Mouse (Mus musculus) urinary bladder, postnatal 25 days (tissue): Measurements from ENCODE around the gene Pkd1l1.

Experiments
- DNase-seq: peaks from one replicate; pipeline ENCODE4 v3.0.0; 2022; ENCODE audit warnings: low spot score

Gene Pkd1l1

DNA sequence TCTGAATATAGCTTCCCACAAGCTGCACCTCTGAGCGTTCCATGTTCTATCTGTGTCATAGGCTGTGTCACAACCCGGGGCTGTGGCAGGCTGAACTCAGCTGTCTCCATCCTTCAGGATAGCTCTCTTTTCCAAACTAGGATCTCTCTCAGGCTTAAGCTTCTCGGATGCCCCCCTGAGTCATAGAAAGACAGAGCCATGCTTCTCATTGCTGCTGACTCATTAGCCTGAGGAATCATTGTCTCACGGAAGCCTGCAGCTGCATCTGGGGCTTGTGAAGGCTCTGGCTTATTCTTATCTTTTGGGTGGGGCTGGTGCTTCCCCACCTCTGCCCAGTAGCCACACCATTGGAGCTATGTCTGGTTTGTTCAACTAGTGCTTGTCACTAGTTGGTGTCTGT, 151.7 kb downstream of the Pkd1l1 start:
- no peak for DNase-seq

DNA sequence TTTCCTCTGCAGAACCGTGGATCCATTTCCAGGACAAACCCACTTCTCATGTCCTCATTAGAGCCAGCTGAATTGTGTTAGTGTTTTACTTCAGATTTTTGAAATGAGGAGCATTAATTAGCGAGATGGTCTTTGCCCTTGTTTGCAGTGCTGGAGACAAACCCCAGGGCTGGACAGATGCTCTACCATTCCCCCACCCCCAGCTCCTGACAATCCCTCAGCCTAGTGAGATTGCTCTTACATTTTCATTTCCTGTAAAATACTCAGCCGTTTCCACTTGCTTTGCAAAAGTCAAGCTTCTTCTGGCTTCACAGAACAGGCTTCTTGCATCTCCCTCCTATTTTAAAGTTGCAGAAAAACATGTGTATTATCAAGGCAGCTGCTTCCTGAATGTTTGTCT, 155.7 kb downstream of the Pkd1l1 start:
- no peak for DNase-seq

DNA sequence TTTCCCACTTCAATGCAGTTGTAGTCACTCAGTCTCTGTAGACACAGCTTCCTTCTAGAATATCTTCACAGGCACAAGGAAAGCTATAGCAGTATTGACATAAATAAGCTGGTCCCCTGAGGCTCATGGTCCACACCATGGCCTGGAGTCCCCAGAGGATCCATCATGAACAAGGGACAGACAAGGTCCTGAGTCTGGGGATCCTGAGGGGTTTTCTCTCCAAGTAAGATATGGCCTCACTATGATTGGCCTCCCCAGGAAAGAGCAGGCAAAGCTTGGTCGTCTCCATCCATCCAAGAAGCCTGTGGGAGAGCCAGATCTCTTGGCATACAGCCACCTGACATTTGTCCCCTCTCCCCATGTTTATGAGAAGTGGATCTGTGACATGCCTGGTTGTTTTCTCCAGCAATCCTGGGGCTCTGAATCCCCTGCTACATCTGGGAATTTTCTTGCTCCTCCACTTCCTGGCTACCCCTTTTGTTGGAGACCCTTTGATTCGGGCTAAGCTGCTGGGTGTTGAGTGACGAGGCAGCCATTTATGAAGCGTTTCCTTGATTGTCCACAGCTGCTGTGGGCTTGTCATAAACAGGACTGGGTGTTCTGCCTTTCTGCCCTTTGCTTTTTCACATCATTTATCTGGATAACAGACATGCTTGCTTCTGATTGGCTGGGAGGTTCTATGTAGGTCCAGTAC, 158.8 kb downstream of the Pkd1l1 start:
- DNase-seq: no peak

DNA sequence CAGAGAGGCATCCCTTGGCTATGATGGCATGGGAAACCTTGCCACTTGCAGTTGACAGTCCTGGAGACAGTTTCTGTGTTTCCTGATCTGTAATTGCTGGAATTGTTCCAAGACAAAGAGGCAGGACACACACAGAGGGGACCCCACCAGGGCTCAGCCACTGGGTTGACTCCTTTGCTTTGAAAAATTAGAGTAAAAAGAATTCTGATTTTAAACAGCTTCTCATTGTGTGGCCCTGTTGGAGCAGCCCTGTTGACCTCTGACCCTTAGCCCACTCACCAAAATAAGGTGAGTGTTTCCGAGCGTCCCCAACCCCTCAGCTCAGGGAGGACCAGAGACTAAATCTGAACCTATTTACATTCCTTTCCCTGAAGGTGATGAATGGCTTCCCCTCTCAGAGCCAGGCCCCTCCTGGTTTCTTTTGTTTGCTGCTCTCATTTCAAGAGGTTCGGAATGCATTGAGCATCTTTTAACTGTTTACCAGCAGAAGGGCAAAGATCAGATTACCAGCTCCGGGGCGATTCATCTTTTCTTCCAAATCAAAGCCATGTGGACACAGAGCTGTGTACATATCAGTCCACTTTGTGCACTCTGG, 161.5 kb downstream of the Pkd1l1 start:
- no peak for DNase-seq

DNA sequence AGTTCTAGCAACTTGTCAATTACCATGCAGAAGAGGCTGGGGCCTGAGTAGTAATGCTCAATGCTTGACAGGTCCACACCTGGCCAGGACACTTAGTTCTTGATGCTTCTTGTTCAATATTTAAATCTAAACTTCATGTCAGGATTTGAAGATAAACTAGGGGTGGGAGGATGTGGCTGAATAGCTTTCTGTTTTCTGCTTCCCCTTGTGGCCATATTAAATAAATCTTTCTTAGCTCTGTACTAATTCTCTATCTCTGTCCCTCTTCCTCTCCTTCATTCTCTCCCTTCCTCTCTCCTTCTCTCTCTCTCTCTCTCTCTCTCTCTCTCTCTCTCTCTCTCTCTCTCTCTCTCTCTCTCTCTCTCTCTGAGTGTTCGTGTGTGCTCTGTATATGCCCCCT, 163.4 kb downstream of the Pkd1l1 start:
- no peak for DNase-seq

DNA sequence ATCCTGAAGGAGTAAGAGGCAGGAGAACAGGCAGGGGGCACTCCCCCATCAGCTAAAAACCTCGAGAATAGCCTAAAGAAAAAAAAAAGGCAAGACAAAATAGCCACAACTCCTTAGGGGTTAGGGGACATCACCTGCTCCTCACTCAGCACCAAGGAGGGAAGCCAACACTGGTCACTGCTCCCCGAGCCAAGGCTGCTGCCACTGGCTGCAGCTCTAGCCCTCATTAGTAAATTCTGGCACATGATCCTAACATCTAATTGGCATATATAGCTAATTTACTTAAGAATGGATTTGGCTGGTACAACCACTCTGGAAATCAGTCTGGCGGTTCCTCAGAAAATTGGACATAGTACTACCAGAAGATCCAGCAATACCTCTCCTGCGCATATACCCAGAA, 166.1 kb downstream of the Pkd1l1 start:
- no peak for DNase-seq

DNA sequence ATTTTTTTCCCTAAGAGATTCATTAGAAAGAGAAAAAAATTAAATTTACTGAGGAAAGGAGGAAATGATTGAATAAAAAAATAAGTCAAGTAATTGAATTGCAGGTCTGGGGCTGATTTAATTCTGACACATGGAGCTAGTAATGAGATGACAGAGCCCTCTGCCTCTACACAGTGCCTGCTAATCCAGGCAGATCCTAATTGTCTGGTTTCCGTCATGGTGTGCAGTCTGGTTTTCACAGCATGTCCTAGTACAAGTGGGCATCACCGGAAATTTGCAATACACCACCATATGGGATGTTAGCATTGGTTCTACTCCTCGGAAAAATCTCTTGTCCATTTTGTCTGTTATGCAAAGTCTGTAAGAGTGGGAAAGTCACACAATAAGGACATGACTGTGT, 168.9 kb downstream of the Pkd1l1 start:
- no peak for DNase-seq

DNA sequence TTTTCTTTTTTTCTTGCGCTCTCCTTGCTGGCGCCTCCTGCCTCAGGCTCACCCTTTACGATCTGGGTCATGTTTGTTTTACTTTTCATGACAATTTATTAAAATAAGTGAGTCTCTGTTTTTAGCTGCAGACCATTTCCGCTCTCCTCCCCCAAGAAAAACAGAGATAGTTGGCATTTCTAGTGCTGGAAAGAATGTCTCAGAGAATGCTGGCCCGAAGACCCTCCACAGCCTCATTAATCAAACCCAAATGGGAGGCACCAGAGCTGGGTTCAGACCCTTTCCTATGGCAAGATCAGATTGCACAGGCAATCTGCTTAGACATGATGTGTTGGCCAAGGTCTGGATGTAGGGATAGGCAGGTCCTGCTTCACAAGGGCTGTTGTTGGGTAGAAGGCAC, 175.6 kb downstream of the Pkd1l1 start:
- DNase-seq: no peak

DNA sequence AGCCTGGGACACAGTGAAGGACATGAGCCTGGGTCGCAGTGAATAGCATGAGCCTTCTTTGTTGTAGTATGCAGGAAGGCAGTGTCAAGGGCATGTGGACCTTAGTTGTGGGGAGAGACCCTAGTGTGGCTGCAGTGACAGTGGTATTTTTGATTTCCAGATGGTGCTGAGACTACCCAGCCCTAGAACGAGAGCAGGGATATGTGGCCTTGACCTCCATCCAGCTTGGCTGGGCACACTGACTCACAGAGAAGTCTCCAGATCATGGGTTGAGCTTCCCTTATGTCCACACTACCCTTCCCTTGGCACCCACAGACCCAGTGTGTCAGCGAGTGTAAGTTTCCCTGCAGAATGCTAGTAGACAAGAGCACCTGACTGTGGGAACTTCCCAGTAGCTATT, 178.0 kb downstream of the Pkd1l1 start:
- DNase-seq: no peak

DNA sequence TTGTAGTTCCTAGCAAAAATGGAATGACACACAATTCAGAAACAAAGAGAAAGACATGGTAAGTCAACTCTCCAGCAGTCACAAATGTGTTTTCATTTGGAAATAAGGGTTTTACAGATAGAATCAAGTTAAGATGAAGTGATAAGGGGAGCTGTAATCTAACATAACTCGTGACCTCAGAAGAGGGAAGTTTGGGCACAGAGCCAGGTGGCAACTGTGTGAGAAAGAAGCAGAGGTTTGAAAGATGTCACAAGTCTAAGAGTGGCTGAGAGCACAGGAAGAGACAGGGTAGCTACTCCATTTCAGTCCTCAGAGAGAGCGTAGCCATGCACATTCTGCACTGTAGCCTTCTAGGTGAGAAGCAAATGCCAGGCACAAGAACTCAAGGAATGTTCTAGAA, 180.9 kb downstream of the Pkd1l1 start:
- no peak for DNase-seq

DNA sequence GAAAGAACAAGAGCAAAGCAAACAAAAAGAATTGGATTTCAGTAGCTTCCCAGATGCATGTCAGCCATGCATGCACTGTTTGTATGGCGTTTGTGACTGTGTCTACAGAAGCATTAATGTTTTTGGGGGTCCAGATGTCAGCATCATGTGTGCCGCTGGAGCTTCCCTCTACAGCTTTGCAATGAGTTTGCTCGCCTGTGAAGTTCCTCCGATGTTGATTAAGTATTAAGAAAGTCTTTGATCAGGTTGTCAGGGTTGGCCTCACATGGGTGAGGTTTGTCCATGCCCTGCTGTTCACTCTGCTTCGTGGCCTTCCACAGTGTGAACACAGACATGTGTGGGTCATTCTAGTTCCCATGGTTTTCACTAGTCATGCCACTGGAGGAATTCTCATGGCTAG, 183.9 kb downstream of the Pkd1l1 start:
- no peak for DNase-seq

DNA sequence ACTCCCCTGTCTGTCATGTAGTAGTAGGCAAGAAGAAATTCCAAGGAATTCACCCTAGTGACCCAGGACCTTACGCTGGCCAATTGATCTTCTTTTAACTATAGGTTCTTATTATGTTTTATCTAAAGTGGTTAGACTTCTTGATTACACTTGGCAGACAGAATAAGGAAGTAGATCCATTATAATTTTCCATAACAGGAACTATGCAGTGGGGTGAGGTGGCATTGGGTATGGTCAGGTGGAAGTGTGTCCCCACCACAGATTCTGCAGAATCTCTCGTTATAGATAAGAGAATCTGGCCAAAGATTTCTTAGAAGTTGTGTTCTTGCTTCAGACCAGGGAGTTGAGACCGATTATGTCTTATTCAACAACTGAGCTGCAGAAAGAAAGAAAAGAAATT, 185.5 kb downstream of the Pkd1l1 start:
- no peak for DNase-seq

DNA sequence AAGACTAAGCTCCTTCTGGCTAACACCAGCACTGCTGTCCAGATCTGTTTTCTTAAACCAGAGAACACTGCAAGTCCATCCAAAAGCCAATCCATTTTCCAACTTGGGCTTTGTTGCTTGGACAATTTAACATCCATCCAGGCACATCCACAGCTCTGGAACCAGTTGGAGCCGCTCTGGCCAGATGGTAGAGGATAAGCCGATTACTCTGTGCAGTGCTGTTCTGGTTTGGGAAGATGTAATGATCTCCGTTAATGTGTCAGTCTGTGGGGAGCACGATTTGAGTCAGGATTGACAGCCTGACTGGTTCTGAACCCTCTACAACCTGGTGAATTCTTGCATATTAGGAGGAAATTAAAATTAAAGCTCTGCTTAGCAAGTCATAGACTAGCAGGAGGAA, 188.7 kb downstream of the Pkd1l1 start:
- DNase-seq: no peak

DNA sequence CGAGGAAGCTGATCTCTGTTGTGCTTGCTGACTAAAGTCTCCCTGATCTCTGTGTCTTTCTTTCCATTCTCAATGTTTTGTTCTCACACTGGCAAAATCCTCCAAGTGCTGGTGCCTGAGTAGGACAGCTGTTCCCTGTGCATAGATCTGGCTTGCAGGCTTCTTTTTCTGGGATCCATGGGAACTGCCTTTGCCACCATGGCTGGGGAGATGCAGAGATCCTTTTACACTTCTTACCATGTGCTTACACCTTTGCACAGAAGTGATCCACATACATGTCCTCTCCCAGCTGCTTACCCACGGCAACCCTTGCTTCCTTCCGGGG, 191.0 kb downstream of the Pkd1l1 start:
- no peak for DNase-seq

DNA sequence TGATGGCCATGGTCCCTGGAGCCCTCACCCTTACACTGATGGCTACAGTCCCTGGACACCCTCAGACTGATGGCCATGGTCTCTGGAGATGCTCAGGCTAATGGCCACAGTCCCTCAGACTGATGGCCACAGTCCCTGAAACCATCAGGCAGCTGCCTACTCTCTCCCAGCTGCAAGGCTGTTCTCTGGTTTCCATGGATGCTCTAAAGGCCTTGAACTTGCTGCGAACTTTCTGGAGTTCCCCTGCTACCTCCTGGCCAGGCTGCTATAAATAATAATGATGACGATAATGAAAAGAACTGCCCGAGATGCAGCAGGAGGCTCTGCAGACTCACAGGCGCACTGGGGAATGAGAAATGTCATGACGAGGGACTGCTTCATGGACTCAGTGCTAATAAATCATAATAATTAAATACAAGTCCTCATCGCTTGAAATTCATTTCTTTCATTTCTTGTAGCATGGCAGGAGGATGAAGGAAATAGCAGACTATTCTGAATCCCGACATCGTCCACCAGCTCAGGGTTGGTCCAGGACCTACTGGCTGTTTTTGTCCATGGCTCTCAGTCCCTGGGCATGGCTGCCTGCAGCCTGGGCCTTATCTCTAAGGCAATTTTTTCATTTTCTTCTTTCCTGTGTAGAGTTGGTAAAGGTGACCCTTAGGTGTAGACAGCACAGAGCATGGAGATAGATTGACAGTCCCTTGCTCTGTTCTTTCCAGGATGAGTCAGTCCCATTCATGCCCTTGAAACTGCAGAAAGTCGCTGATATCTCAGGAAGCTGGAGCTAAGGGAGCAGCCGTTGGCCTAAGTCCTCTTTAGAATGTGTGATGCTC, 191.5 kb downstream of the Pkd1l1 start:
- no peak for DNase-seq

DNA sequence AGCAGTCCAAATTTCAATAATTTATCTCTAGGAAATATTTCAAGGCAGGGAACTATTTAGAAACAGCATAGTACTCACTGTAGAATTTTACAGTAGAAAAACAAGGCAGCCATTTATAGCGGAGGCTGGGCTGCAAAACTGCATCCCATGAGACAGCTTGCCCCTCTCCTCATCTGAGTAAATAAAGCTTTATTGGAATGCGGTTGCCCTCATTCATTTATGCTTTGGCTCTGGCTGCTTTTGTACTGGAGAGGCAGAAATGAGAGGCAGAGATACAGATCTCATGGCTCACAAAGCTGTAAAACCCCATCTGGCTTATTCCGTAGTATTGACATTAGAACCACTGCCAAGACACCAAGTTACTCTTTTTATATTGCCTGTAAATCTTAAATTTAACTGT, 193.6 kb downstream of the Pkd1l1 start:
- DNase-seq: no peak
